Mouse (Mus musculus): ENCODE measurements around the gene Mrpl1.

DNA sequence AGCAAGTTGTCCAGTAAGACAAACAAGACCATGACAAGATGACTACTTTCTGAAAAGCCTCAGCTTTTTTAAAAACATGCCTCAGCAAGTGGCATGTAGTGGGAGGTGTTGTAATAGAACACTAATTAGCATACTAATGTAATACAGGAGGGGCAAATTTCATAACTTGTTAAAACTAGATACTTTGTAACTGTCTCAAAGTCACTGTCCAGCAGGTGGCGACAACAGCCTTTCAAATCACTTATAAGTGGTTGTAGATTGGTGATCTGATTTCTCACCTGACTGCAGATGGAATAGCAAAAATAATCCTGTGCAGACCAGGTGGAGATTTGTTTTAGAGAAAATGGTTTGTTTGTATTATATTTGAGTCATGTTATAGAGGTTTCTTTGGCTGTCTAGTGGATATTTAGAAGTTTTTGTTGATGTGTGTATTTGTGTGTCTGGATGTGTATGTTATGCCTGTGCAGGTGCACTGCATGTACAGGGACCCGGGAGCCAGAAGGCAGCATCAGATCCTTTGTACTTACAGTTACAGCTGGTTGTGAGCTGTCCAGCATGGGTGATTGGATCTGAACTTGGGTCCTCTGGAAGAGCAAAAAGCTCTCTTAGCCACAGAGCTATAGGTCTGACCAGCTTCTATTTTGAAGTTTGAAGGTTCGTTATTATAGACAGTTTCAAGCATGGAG is 57.9 kb downstream of the Mrpl1 start:
- TF ChIP-seq EP300 (IDR thresholded peaks at IDR 0.05) (no peak), CTCF (IDR thresholded peaks at IDR 0.05) (peak; percentile 81)
